Mouse (Mus musculus) adrenal gland, postnatal 14 days (tissue): ENCODE data around the gene Megf8. TPM values are rescaled to one million over a fixed set of nuclear protein-coding genes. Genes with fewer than 3 reads are reported as not detected.

Source experiments
- DNase-seq: peaks from one replicate; pipeline ENCODE4 v3.0.0; 2021; ENCODE audit warnings: mixed read lengths
- long read RNA-seq, 2 experiments: library from polyadenylated mRNA; stranded (forward); transcript quantifications; one replicate each; pipeline ENCODE4 v2.0.0; 2021
- total RNA-seq: library from RNA; stranded (reverse); gene quantifications from 2 replicates; pipeline ENCODE4 v1.2.3, GENCODE M21; 2021

The Megf8 gene
- total RNA-seq = 39.1 and 39.7 TPM in 2 replicates
- long read RNA-seq, experiment 1, full-length matches to known transcripts = 1 of 36 reads
- long read RNA-seq, experiment 1, partial matches to known transcripts = 34 of 36 reads
- long read RNA-seq, experiment 1, other reads (novel, unspliced or antisense) = 1 of 36 reads
- long read RNA-seq, experiment 2, partial matches to known transcripts = 16 of 17 reads
- long read RNA-seq, experiment 2, other reads (novel, unspliced or antisense) = 1 of 17 reads

DNA sequence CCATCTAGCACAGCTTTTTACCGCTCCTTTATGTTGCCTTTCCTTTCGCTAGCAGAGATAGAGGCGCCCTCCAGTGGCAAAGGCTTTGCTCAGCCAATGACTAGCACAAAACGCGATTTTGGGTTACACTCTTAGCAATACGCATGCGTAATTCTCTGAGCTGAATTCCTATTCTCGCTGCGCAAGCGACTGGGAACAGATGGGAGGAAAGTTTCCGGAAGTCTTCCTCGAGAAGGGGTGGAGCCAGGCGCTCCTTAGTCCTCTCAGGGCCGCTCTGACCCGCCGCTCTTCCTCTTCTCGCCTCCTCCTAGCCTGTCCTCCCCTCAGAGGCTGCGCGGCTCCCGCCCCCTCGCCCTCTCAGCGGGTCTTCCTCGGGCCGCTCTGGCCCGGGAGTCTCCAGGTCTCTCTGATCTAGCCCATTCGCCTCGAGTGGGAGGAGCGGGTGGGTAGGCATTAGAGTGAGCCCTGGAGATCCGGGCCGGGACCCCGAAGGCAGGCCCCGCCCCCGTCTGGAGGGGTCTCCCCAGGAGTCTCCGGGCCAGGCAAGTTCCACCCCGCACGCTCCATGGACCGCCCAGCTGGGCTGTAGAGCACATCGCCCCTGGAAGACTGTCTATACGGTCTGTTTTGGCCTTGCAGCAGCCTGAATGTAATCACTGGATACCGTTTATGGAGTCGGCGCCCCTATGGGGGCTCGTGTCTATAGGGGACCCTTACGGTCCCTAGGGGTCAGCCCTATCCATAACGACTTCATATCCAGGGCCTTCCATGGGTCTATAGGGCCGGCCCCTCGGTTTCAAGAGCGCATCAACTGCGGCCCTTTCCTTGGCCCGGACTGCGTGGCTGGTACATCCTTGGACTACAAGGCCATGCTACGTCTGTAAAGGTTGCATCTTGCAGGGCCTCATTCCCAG is at the start of gene Megf8:
Megf8 (plus strand) TSS at position 633 of the 914 bp plus-strand sequence.
- DNase-seq = peak; percentile 97

DNA sequence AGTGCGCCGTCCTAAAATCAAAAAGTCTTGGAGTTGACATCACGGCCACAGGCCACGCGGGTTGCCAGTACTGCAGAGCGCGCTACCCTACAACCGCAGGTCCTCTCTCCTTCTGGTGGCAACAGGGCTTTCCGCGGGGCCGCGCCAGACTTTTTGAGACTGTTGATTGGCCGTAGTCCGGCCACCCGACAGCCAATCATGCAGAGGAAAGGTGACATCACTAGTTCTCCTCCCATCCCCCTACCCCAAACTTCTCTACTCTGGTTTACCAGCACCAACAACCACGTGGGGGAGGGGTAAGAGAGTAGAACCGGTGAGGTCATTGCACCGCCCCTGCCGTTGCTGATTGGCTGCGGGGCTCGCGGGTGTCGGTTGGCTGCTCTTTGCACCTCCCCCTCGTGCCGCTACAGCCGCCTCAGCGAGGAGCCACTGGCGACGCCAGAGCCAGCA is 49.6 kb upstream of the Megf8 start, which contains the start of gene Cic:
Cic (plus strand) TSS at position 404 of the 450 bp plus-strand sequence.
- peak; percentile 99 for DNase-seq

DNA sequence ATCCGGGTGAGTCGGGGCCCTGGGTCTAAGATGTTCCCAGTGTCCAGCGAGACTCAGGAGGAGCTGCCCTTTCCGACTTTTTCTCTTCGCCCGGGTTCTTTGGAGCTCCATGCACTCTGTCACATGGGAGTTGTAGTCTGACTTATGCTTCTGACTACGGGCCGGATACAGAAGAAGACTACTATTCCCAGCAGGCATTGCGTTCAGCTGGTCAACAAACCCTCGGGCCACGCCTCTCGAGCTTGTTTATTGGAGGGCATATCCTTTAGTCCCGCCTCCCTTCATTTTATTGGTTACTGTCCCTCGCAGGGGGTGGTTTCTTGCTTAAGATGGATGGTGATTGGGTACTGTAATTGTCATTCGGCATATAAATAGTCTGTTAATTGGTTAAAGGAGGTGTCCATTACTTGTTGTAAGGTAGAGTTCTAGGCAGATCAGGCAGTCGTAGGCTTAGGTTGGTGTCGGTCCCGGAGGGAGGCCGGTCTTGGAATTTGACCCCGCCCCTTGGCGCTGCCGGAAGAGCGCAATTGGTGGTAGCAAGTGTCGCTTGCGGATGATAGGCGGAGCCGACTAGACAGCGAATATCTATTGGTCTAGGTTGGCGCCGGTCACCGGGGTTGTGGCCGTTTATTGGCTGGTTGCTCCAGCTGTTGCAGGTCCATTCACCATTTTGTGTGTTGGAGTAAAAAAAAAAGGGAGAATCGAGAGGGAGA is 49.1 kb upstream of the Megf8 start:
- peak; percentile 99 for DNase-seq

DNA sequence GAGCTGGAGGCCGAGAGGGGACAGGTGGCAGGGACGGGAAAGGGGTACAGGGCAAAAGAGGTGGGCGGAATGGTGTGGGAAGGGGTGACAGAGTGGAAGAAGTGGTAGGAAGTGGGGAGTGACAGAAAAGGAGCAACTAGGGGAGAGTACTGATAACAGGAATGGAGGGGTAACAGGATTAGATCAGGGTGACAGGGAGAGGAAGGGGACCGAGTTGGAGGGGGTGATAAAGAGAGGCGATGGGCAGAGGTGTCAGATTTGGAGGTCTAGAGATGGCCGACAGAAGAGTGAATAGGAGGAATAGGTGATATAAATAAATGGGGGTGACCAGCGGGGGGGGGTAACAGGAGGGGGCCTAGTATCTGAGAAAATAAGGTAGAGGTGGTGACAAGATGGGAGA is 48.4 kb upstream of the Megf8 start:
- no peak for DNase-seq

DNA sequence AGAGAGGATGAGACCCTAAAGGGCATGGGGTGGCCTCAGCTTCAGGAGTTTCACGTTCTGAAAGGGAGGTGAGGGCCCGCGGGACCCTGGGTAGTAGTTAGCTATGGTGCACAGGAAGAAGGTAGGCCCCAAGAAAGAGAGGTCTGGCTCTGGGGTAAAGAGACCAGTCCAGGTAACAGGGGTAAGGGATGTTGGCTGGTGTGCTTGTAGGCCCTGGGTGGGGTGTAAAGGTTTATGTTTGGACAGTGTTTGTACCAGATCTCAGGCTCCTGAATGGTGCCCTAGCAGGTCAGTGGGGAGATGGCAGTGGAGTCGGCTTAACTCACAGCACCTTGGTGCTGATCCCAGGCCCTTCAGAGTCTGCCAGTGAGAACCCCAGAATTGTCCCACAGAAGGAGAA is 47.9 kb upstream of the Megf8 start:
- DNase-seq = no peak

DNA sequence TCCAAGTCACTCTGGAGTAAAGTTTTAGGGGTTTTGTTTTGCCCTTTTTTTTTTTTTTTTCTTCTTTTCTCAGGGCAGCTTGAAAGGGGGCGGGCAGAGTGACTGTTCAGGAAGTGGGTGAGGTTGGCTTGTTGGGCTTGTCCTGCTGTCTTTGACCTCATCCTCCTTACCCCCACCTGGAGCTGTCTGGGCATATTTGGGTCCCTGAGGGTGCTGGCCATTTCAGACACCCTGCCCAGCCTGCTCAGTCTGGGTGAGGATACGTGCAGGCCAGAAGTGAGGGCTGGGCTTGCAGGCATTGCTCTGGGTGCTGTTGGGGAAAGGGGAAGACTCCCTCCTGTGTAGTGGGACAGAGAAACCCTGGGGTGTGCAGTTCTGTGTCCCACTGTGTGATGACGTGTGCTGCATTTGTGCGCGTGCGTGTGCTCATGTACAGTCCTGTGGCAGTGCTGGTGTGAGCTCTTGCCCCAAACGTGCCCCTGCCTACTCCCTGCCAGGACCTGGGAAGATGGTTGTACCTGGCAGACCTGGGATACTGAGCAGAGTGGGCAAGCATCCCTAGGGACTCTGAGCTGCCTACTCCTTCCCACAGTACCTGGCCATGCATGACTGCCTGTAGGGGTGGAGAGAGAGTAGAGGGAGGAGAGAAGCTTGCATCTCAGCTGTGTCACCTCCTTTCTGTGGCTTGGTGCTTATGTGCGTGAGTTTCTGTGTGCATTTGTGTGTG is 47.3 kb upstream of the Megf8 start:
- no peak for DNase-seq

DNA sequence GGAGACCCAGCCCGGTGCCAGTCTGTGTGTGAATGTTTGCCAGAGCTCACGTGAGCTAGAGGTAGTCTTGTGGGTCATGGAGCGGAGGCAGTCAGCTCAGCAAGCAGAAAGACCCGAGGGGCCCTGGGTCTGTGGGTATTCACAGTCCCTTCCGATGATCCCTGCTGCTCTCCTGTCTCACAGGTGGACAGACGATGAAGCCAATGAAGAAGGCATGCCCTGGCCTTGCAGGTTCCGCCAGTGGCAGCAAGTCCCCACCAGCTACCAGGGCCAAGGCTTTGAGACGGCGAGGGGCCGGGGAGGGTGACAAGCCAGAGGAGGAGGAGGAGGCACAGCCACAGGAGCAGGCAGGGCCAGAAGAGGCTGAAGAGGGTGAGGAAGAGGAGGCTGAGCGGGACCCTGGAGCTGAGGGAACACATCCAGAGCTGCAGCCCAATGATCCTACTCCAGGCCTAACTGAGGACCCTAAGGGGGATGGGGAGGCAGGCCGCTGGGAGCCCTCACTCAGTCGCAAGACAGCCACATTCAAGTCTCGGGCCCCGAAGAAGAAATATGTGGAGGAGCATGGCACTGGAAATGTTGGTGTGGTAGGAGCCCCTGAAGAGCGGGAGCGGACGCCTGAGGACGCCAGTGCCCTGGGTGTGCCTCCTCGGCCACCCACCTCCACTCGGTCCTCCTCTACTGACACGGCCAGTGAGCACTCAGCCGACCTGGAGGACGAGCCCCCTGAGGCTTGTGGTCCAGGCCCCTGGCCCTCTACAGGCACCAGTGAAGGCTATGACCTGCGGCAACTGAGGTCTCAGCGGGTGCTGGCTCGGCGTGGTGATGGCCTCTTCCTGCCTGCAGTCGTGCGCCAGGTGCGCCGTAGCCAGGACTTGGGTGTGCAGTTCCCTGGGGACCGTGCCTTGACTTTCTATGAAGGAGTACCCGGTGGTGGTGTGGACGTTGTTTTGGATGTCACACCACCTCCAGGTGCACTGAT is 46.0 kb upstream of the Megf8 start:
- DNase-seq = no peak

DNA sequence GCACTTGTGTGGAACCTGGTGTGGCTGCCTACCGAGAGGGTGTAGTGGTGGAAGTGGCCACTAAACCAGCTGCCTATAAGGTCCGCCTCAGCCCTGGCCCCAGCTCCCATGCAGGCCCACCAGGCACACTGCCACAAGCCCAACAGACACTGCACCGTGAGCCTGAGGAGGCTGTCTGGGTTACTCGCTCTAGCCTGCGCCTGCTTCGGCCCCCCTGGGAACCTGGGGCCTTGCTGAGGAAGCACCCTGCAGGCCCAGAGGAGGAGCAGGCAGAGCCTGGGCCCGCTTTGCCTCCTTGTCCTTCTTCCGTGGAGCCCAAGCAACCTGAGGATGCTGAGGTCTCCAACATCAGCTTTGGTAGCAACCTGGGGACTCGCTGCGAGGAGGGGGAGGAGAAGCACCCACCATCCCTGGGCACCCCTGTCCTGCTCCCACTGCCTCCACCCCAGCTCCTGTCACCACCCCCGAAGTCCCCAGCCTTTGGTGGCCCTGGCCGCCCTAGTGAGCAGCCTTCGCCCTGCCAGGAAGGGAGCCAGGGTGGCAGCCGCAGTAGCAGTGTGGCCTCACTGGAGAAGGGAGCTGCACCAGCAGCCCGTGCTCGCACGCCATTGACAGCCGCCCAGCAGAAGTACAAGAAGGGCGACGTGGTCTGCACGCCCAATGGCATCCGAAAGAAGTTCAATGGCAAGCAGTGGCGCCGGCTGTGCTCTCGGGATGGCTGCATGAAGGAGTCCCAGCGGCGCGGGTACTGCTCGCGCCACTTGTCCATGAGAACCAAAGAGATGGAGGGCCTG is 45.1 kb upstream of the Megf8 start:
- no peak for DNase-seq

DNA sequence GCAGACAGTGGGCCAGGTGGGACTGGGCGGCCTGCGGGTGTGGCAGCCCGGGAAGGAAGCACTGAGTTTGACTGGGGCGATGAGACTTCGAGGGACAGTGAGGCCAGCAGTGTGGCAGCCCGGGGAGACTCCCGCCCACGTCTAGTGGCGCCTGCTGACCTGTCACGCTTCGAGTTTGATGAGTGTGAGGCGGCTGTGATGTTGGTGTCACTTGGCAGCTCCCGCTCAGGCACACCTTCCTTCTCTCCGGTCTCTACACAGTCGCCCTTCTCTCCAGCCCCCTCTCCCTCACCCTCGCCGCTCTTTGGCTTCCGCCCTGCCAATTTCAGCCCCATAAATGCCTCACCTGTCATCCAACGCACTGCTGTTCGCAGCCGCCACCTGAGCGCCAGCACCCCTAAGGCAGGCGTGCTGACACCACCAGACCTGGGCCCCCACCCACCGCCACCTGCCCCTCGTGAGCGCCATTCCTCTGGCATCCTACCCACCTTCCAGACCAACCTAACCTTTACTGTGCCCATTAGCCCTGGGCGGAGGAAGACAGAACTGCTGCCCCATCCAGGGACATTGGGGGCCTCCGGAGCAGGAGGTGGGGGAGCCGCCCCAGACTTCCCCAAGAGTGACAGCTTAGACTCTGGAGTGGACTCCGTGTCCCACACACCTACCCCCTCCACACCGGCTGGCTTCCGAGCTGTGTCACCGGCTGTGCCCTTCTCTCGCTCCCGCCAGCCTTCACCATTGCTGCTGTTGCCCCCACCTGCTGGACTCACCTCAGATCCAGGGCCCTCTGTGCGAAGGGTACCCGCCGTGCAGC is 44.3 kb upstream of the Megf8 start:
- DNase-seq = no peak

DNA sequence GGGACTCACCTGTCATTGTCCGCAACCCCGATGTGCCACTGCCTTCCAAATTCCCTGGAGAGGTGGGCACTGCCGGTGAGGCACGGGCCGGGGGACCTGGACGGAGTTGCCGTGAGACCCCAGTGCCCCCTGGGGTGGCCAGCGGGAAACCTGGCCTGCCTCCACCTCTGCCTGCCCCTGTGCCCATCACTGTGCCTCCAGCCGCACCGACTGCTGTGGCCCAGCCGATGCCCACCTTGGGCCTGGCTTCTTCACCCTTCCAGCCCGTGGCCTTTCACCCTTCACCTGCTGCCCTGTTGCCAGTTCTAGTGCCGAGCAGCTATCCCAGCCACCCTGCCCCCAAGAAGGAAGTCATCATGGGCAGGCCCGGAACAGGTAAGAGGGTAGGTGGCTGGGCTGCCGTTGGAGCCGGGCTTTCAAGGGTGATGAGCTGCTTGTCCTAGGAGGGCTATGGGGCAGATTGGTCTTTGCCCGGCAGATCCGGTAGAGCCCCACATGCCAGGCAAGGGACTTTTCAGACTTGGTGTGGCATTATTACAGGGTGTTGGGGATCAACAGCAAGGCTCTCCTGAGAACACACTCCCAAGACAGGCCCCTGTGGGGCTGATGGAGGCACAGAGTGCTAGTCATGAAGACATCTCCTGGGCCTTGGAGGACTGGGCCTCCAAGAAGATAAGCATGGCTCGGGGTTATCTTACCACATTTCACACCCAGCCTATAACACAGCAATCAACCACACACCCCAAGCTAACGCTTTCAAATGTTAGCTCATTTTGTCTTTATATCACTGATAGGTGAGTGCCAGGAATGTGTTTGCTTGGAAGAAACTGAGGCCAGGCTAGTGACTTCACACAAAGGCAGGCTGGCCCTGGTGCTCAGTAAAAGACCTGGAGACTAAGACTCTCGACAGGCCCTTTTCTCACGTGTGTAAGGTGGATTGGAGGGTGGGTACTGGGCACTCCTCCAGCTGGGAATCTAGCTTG is 43.4 kb upstream of the Megf8 start:
- DNase-seq = no peak

DNA sequence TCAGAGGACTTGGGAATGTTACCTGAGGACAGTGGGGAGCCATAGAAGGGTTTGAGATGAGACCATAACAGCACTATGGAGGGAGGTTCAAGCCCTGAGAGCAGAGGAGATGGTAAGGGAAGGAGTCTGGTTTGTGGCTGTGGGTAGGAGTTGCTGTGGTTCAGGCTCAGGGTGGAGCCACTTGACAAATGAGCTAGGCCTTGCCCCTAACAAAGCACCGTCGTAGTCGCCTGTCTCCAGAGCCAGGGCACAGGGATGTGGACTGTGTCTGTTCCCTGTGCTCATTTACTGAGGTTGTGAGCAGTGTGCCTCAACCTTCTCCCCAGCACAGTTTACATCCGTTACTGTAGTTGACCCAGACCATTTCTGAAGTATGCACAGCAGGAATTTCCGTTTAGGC is 42.4 kb upstream of the Megf8 start:
- no peak for DNase-seq

DNA sequence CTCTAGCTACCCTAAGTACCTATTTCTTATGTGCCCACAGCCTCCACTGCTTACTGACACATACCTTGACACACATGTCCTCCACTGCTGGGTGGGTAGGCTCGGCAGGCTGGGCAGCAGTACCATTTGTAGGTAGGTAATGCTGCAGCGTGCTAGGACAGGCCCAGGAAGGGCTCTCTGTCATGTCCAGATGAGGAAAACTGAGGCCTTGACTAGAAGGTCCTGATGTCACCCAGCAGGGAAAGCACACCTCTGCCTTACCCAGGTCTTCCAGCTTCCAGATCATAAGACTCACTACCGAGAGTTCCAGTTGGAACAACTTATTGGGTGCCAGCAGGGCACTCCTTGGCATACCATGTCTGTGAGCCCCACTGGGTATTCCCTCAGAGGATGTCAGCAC is 42.0 kb upstream of the Megf8 start:
- DNase-seq = no peak

DNA sequence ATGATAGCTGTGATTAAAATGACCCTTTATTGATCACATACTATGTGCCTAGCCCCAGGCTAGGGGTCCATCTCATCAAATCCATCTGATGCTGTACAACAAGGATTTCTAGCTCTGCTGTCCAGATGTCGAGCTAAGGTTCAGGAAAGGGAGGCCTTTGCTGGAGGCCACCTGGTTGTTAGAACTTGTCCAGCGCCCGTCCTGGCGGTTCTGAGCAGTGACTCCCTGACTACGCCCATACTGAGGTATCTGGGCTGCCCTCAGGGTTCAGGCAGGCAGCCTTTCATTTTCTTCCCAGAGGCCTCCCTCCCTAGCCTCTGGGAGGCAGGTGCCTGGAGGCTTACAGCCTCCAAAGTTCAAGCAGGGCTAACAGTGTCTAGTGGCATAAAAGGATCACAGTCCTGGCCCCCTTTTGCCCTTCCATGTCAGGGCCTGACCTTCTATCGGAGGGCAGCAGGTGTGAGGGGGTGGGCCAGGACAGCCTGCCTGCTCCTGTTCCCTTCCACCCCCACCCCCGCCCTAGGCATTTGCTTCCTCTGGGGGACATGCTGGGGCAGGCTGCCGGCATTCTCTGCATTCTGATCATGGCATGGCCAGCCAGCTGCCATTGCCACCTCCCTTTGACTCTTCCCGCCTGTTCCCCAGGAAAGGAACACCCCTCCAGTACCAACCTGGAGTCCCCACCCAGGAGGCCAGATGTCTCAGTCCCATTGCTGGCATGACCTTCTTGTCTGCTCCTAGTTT is 41.2 kb upstream of the Megf8 start:
- no peak for DNase-seq

DNA sequence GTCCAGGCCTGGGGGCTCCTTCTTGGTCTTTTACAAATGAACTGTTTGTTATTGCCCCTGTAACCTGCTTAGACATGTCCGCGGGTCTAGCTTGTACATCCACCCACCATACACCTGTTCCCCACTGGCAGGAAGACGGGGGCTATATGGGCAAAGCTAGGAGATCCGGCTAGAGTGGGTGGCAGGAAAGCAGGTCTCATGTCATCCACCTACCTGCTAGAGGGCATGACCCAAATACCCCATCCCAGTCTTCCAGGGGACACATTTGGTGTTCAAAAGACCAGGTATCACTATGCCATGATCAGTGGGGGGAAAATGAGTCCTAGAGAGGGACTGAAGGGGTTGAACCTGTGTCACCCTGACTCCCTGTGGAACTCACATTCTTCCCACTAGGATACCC is 39.6 kb upstream of the Megf8 start:
- DNase-seq = no peak

DNA sequence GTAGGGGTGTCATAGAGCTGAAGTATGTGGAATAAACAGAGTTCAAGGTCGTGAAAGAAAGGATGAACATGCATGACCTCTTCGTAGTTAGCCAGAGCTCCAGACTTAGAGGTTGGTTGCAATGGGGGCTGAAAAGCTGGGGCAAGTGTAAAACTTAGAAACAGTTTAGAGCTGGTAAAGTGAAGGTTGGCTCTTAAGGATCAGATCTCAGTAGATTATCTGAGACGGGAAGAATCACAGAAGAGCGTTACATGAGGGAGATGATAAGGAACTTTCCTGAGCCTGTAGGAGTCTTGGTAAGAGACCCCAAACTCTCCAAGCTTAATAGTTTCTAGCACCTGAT is 39.0 kb upstream of the Megf8 start:
- DNase-seq = no peak

DNA sequence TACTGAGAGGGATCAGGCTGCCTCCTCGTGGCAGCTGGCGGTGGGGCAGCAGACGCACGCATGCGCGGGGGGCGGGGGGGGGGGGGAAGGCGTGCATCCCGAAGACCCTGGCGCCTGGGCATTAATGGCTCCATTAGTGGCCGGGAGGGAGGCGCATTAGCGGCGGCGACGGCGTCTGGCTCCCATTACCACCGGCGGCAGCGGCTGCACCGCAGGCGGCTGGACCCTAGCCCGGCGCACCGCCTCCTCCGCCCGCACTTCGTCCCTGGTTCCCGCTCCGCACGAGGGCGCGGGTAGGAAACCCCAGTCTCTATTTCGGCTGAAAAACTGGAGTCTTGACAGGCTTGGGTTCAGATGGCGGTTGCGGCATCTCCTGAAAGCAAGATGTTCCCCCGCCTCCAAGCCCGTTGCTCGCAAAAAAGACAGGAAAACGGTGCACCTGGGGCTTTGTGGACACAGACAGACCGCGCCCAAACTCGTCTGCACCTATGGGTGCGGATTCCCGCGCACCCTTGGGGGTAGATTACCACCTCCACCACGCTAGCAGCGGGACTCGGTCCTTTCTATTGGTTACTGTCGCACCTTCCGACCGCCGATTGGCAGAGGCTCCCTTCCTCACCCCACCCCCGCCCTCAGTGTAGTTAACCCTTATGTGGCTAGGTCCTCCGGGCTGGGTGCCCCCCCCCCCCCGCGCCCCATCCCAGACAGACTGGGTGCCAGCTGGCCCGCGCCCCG is 38.5 kb upstream of the Megf8 start:
- DNase-seq = peak; percentile 90
